Comparison of ENCODE assay signal across 8 mouse cellular contexts in the genomic region with DNA sequence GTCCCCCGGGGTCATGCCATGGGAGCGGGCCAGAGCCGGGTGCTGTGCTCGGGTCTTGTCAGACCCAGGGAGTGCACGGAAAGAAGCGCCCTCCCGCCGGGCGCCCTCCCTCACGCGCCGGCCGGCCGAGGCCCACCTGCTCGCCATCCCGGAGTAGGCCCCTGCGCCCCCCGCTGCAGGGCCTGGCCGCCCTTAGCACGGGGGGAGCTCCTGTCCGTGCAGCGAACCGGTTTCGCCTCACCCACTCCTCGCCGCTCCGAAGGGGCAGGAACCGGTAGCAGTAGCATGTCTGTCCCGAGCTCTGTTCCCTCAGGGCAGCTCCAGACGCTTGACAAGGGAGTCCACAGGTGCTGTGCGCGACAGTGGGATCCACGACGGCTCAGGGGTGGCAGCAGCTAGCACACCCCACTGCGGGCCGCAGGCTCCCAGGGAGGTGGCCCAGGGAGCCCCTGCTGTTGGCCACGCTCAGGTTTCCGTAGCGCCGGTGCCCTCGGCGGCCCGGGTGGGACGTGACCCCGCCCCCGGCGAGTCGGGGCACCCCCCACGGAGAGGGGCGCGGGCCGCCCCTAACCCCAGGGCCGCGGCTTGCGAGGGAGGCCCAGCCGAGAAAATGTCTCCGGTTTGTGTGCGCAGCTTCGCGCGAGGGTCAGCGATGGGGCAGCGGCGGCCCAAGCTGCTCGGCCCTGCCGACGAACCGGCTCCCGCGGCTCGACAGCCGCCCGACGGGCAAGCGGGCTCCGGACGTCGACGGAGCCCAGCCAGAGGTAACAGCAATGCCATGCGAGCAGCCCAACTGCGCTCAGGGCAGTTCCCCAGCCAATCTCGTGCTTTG. TPM values are rescaled to one million over a fixed set of nuclear protein-coding genes. Genes with fewer than 3 reads are reported as not detected.
DNase-seq lines count a peak whose midpoint lies in the region; ATAC-seq and TF ChIP-seq lines count a peak whose summit lies in the region.

Gene Kdm2a (minus strand): TSS at position 488 of the 832 bp plus-strand sequence.

- WGBS in forebrain, embryonic 15.5 days, result 2% methylated on average over 81 of the region's 82 CpGs
- 2% methylated on average over 53 of the region's 82 CpGs for WGBS in liver, postnatal 0 days (ENCODE audit: insufficient replicate concordance)
- WGBS in neural tube, embryonic 13.5 days, result under 1% methylated on average over 82 of the region's 82 CpGs

- no peak for TF ChIP-seq CTCF in liver, postnatal 0 days (IDR thresholded peaks at IDR 0.05; ENCODE audit: low read depth)

- peaks cover 31% of the 10 kb centered on the region for H3K4me1 ChIP-seq in forebrain, embryonic 15.5 days
- H3K4me1 ChIP-seq in liver, postnatal 0 days (ENCODE audit: insufficient read depth), result peaks cover 19% of the 10 kb centered on the region
- H3K4me1 ChIP-seq in neural tube, embryonic 13.5 days (replicated peaks), result peaks cover 26% of the 10 kb centered on the region

- no peak for TF ChIP-seq EP300 in liver, postnatal 0 days (IDR thresholded peaks at IDR 0.05; ENCODE audit: low read depth)

- H3K9me3 ChIP-seq in forebrain, embryonic 15.5 days, result no peaks in the 10 kb centered on the region
- H3K9me3 ChIP-seq in liver, postnatal 0 days (ENCODE audit: low read length), result no peaks in the 10 kb centered on the region
- no peaks in the 10 kb centered on the region for H3K9me3 ChIP-seq in neural tube, embryonic 13.5 days

- H3K27me3 ChIP-seq in forebrain, embryonic 15.5 days, result no peaks in the 10 kb centered on the region
- no peaks in the 10 kb centered on the region for H3K27me3 ChIP-seq in liver, postnatal 0 days (ENCODE audit: insufficient read depth, low read length)
- H3K27me3 ChIP-seq in neural tube, embryonic 13.5 days, result no peaks in the 10 kb centered on the region

- H3K4me3 ChIP-seq in forebrain, embryonic 15.5 days, result peak within 1 kb of the TSS; percentile 96
- peak within 1 kb of the TSS; percentile 100 for H3K4me3 ChIP-seq in liver, postnatal 0 days (ENCODE audit: low read depth, low read length)
- peak within 1 kb of the TSS; percentile 100 for H3K4me3 ChIP-seq in neural tube, embryonic 13.5 days

- peak within 1 kb of the TSS; percentile 86 for H3K27ac ChIP-seq in forebrain, embryonic 15.5 days (replicated peaks)
- H3K27ac ChIP-seq in liver, postnatal 0 days (ENCODE audit: low read depth), result peak within 1 kb of the TSS; percentile 96
- H3K27ac ChIP-seq in neural tube, embryonic 13.5 days (replicated peaks), result peak within 1 kb of the TSS; percentile 94

- peak; percentile 72 to 73 for DNase-seq in heart, postnatal 10 days
- peak; percentile 63 to 79 for DNase-seq in kidney, postnatal 4 days
- DNase-seq in liver, postnatal 0 days, result peak; percentile 67
- DNase-seq in testis, postnatal 14 days (ENCODE audit: low spot score), result peak; percentile 75

- peaks cover 2% of the 10 kb centered on the region for H3K36me3 ChIP-seq in forebrain, embryonic 15.5 days
- peaks cover 4% of the 10 kb centered on the region; the same call in 1 of the 2 replicates for H3K36me3 ChIP-seq in liver, postnatal 0 days (replicated peaks; ENCODE audit: insufficient read depth, low read length)
- H3K36me3 ChIP-seq in neural tube, embryonic 13.5 days, result no peaks in the 10 kb centered on the region

- intact Hi-C loops in heart, postnatal 10 days (cut with DNase I), result loop anchor here (5.0 kb wide), 1 partner anchor 61 kb away; no protein-coding TSS in a partner anchor

- ATAC-seq in CD4-positive, CD25-positive, alpha-beta regulatory T cell, adult 4 months, result peak; percentile 22
- ATAC-seq in cerebellum, adult (ENCODE audit: insufficient number of reproducible peaks, low FRiP score, low TSS enrichment), result peak; percentile 40; the same call in 1 of the 2 replicates
- ATAC-seq in forebrain, embryonic 15.5 days (replicated peaks), result peak; percentile 53
- peak; percentile 24 for ATAC-seq in liver, postnatal 0 days
- peak; percentile 55 for ATAC-seq in neural tube, embryonic 13.5 days (ENCODE audit: low read depth)

- H3K9ac ChIP-seq in forebrain, embryonic 15.5 days (replicated peaks), result peak within 1 kb of the TSS; percentile 69
- peak within 1 kb of the TSS; percentile 78 for H3K9ac ChIP-seq in liver, postnatal 0 days (replicated peaks)
- peak within 1 kb of the TSS; percentile 85 for H3K9ac ChIP-seq in neural tube, embryonic 13.5 days

- peak within 1 kb of the TSS; percentile 89 for H3K4me2 ChIP-seq in forebrain, embryonic 15.5 days (replicated peaks)
- H3K4me2 ChIP-seq in liver, postnatal 0 days (ENCODE audit: low read depth, low read length), result peak within 1 kb of the TSS; percentile 100
- H3K4me2 ChIP-seq in neural tube, embryonic 13.5 days, result peak within 1 kb of the TSS; percentile 87

RNA-seq across cellular contexts. Expression of gene Kdm2a, which starts in this region (rescaled TPM):
- 10 to 100 TPM; 90.1 to 95.4 TPM for polyA plus RNA-seq in CD4-positive, CD25-positive, alpha-beta regulatory T cell, adult 4 months (2017; shearing (Covaris generic))
- 40.3 and 43.3 TPM in 2 replicates for polyA plus RNA-seq in forebrain, embryonic 15.5 days (2015; fragmentation: Nextera tagmentation; extraction: Ambion mirVana)
- 10 to 100 TPM; 50.4 to 54.4 TPM for total RNA-seq in heart, postnatal 10 days (2021)
- 7.8 and 8.5 TPM in 2 replicates for polyA plus RNA-seq in liver, postnatal 0 days (2015; fragmentation: Nextera tagmentation; extraction: Ambion mirVana)
- 38.2 and 41.5 TPM in 2 replicates for polyA plus RNA-seq in neural tube, embryonic 13.5 days (2015; fragmentation: Nextera tagmentation; extraction: Ambion mirVana)

Comparison
In these comparisons a context has a peak if more than half of its experiments do, and no peak if none do; other contexts are left out.
1. Peak in every context shown above with its lines: DNase-seq, ATAC-seq, H3K4me3 ChIP-seq and H3K27ac ChIP-seq.